Mouse (Mus musculus) olfactory bulb, adult 2 months (tissue): Measurements from ENCODE around the gene Itm2b.

Experiments used
- CTCF ChIP-seq: fragments of 200-500 bp; IDR thresholded peaks from 2 replicates; pipeline ENCODE4 v1.5.1; 2012; ENCODE audit warnings: low read depth, mild to moderate bottlenecking, low read length, moderate library complexity; ENCODE audit not compliant: insufficient read depth
- POLR2A ChIP-seq: fragments of 200-500 bp; IDR thresholded peaks from 2 replicates; pipeline ENCODE4 v1.6.1; 2012; ENCODE audit warnings: mild to moderate bottlenecking, low read depth, low read length, moderate library complexity; ENCODE audit not compliant: insufficient read depth

- TF ChIP-seq CTCF (no peak), POLR2A (no peak)
Measured at GRCm38 (mm10) chr14:73370078-73370670, 14.9 kb downstream of the Itm2b start.
